Mouse (Mus musculus): ENCODE measurements at regions not wholly inside any gene's neighbourhood (a gene's known extent, or its start where the extent isn't known, plus 50 kb on each side); places are given as distances from the start of the nearest gene placed in this dataset.

DNA sequence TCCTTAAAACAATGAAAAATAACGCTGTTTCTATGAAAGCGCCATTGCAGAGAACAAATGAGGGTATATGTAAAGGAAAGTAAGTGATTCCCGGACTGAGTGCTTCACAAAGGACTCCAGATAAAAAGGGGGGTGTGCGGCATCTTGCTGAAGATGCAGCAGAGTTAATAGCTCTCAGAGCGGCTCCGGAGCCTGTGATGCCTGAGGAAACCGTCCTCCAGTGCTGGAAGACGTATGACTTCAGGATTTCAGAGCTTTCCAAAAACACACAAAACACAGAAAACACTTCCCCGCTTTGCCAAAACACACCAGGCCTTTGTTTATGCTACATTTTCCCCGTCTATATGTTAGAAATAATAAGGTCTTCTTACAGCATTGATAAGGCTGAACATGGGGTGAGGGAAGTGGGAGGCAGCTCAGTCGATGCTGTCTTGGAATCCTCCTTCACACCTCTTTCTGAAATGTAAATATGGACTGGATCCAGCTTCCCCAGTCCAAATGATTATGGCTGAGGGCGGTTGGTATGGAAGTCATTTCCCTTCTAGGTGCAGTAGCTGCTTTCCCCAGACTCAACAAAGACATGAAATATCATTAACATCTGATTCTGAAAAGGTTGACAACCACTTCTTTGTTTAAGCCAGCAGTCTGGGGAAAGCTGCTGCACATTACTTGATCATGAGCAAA is 2382.5 kb upstream of the Gm7489 start:
- TF ChIP-seq CTCF (IDR thresholded peaks at IDR 0.05; ENCODE audit: control insufficient read depth, insufficient read depth, insufficient read length) (no peak), FOSL1 (IDR thresholded peaks at IDR 0.05; ENCODE audit: insufficient read depth, low read length, poor library complexity, severe bottlenecking) (no peak), CEBPB (IDR thresholded peaks at IDR 0.05; ENCODE audit: low read depth) (no peak), MAX (IDR thresholded peaks at IDR 0.05) (no peak), MYOD1 (IDR thresholded peaks at IDR 0.05; ENCODE audit: control insufficient read depth, insufficient read length, low read depth) (no peak), MYOG (IDR thresholded peaks at IDR 0.05; ENCODE audit: control insufficient read depth, extremely low read depth, insufficient read length) (no peak), USF1 (IDR thresholded peaks at IDR 0.05; ENCODE audit: low read depth) (no peak)
- H3K79me2 ChIP-seq (ENCODE audit: control insufficient read depth, insufficient read depth), result no peaks in the 10 kb centered on the region
- no peaks in the 10 kb centered on the region for H3K27me3 ChIP-seq (ENCODE audit: control insufficient read depth, insufficient read depth, insufficient read length)
- no peak overlapping the region for H3ac ChIP-seq (ENCODE audit: control insufficient read depth, insufficient read length, low read depth)
- H3K79me3 ChIP-seq (ENCODE audit: low read depth), result no peaks in the 10 kb centered on the region
- no peaks in the 10 kb centered on the region for H3K36me3 ChIP-seq (ENCODE audit: control insufficient read depth, insufficient read depth)
- H3K4me3 ChIP-seq (ENCODE audit: insufficient read depth, poor library complexity, severe bottlenecking), result no peak overlapping the region

DNA sequence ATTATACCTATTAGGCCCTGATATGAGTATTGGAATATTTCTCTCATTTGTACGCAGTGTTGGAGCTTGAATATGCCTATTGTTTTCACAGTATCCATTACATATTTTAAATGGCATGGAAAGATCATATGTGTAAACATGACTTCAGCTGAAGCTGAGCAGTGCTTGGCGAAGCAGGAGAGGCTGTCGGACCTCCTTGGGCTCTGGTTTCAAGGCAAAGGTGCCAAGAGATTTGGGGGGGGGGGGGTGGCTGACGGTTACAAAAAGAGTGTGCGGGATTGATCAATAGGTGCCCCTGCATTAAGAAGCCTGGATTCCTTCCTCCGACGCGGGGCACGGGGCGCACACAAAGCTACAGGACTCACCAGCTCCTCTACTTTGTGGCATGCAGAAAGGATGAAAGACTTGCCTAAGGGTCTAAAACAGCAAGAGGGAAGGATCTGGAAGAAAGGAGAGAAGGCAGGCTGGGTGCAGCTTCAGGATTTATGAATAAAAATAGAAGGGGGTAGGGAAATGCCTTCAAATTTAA is 2381.9 kb upstream of the Gm7489 start:
- no peaks in the 10 kb centered on the region for H3K79me3 ChIP-seq (ENCODE audit: low read depth)
- no peak for TF ChIP-seq USF1 (IDR thresholded peaks at IDR 0.05; ENCODE audit: low read depth)
- TF ChIP-seq CEBPB (IDR thresholded peaks at IDR 0.05; ENCODE audit: low read depth), result no peak
- no peak for TF ChIP-seq CTCF (IDR thresholded peaks at IDR 0.05; ENCODE audit: control insufficient read depth, insufficient read depth, insufficient read length)
- no peak for TF ChIP-seq MYOD1 (IDR thresholded peaks at IDR 0.05; ENCODE audit: control insufficient read depth, insufficient read length, low read depth)
- TF ChIP-seq MAX (IDR thresholded peaks at IDR 0.05), result no peak
- no peak for TF ChIP-seq MYOG (IDR thresholded peaks at IDR 0.05; ENCODE audit: control insufficient read depth, extremely low read depth, insufficient read length)
- TF ChIP-seq FOSL1 (IDR thresholded peaks at IDR 0.05; ENCODE audit: insufficient read depth, low read length, poor library complexity, severe bottlenecking), result no peak
- H3K27me3 ChIP-seq (ENCODE audit: control insufficient read depth, insufficient read depth, insufficient read length), result no peaks in the 10 kb centered on the region
- H3K4me3 ChIP-seq (ENCODE audit: insufficient read depth, poor library complexity, severe bottlenecking), result no peak overlapping the region
- no peak overlapping the region for H3ac ChIP-seq (ENCODE audit: control insufficient read depth, insufficient read length, low read depth)
- H3K79me2 ChIP-seq (ENCODE audit: control insufficient read depth, insufficient read depth), result no peaks in the 10 kb centered on the region
- H3K36me3 ChIP-seq (ENCODE audit: control insufficient read depth, insufficient read depth), result no peaks in the 10 kb centered on the region

DNA sequence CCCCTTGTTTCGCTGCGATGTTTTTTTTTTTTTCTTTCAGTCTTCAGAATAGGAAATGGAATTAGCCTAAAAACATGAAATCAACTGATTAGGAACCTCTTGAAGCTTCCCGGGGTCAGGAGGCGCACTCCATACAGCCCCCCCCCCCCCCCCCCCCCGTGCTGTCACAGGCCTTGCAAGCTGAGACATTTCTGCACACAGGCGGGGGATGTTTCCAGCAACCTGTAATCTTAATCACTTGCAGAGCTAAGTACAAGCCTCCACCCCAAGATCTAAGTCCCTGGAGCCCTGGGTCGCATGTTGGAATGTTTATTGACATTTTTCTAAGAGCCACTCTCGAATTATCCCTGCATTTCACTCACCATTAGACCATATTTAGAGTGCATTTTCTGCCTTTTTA is 2381.4 kb upstream of the Gm7489 start:
- Histone ChIP-seq H3K4me3 (ENCODE audit: insufficient read depth, poor library complexity, severe bottlenecking) (no peak overlapping the region), H3K36me3 (ENCODE audit: control insufficient read depth, insufficient read depth) (no peaks in the 10 kb centered on the region), H3K79me2 (ENCODE audit: control insufficient read depth, insufficient read depth) (no peaks in the 10 kb centered on the region), H3K79me3 (ENCODE audit: low read depth) (no peaks in the 10 kb centered on the region), H3ac (ENCODE audit: control insufficient read depth, insufficient read length, low read depth) (no peak overlapping the region), H3K27me3 (ENCODE audit: control insufficient read depth, insufficient read depth, insufficient read length) (no peaks in the 10 kb centered on the region)
- no peak for TF ChIP-seq MYOD1 (IDR thresholded peaks at IDR 0.05; ENCODE audit: control insufficient read depth, insufficient read length, low read depth)
- TF ChIP-seq CTCF (IDR thresholded peaks at IDR 0.05; ENCODE audit: control insufficient read depth, insufficient read depth, insufficient read length), result no peak
- TF ChIP-seq FOSL1 (IDR thresholded peaks at IDR 0.05; ENCODE audit: insufficient read depth, low read length, poor library complexity, severe bottlenecking), result no peak
- TF ChIP-seq MYOG (IDR thresholded peaks at IDR 0.05; ENCODE audit: control insufficient read depth, extremely low read depth, insufficient read length), result no peak
- TF ChIP-seq CEBPB (IDR thresholded peaks at IDR 0.05; ENCODE audit: low read depth), result no peak
- TF ChIP-seq MAX (IDR thresholded peaks at IDR 0.05), result no peak
- no peak for TF ChIP-seq USF1 (IDR thresholded peaks at IDR 0.05; ENCODE audit: low read depth)

DNA sequence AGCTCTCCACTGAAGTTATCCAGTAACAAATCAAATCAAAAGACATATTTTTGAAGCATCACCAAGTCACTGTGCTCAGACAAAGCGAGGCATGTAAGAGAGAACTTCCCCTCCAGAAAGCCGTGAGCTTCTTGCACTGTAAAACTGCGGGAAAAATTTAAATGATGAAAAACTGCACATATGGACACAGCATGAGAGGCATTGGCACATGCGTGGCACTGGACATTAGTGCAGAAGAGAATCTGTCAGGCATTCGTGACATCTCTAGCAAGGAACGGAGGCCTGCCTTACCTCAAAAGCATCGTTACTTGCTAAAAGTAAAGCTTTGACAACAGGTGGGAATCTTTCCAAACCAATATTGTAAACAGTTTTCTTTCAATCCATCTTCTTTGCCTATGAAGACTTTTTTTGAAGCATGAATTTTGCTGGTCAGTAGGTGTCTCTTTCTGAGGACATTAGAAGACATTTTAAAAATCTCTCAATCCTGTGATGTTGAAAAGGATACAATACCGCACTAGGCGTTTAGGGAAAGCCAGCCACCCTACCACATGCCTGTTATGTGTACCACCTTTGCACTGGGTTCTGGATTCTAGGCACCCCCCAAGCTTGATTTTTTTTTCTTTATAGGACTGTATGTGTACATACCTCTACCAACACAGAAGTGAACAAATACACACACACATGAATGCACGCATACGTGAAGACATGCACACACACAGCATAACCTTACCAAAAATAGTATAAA is 2380.5 kb upstream of the Gm7489 start:
- TF ChIP-seq CTCF (IDR thresholded peaks at IDR 0.05; ENCODE audit: control insufficient read depth, insufficient read depth, insufficient read length) (no peak), MAX (IDR thresholded peaks at IDR 0.05) (no peak), FOSL1 (IDR thresholded peaks at IDR 0.05; ENCODE audit: insufficient read depth, low read length, poor library complexity, severe bottlenecking) (no peak), MYOD1 (IDR thresholded peaks at IDR 0.05; ENCODE audit: control insufficient read depth, insufficient read length, low read depth) (no peak), USF1 (IDR thresholded peaks at IDR 0.05; ENCODE audit: low read depth) (no peak), CEBPB (IDR thresholded peaks at IDR 0.05; ENCODE audit: low read depth) (no peak), MYOG (IDR thresholded peaks at IDR 0.05; ENCODE audit: control insufficient read depth, extremely low read depth, insufficient read length) (no peak)
- H3K27me3 ChIP-seq (ENCODE audit: control insufficient read depth, insufficient read depth, insufficient read length), result no peaks in the 10 kb centered on the region

DNA sequence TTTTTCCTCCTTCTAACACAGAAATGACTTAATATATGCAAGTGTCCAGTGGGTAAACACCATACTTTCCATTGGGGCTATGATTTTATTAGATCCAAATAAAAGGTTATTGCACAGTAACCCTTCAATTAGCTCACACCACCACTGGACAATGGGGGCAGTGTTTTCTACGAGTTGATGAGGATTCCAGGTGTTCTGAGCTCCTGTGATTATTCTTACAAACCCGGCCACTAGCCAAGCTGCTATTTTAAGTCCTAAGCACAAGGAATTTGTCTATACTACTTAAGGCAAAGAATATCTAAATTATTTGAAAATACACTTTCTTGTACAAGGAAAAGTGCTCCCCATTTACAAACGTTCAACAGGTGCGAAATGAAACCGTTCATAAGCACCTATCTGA is 2379.9 kb upstream of the Gm7489 start:
- H3K79me3 ChIP-seq (ENCODE audit: low read depth), result no peaks in the 10 kb centered on the region
- no peaks in the 10 kb centered on the region for H3K36me3 ChIP-seq (ENCODE audit: control insufficient read depth, insufficient read depth)
- no peaks in the 10 kb centered on the region for H3K79me2 ChIP-seq (ENCODE audit: control insufficient read depth, insufficient read depth)
- no peak overlapping the region for H3ac ChIP-seq (ENCODE audit: control insufficient read depth, insufficient read length, low read depth)
- TF ChIP-seq CEBPB (IDR thresholded peaks at IDR 0.05; ENCODE audit: low read depth) (no peak), USF1 (IDR thresholded peaks at IDR 0.05; ENCODE audit: low read depth) (no peak), CTCF (IDR thresholded peaks at IDR 0.05; ENCODE audit: control insufficient read depth, insufficient read depth, insufficient read length) (no peak), MYOD1 (IDR thresholded peaks at IDR 0.05; ENCODE audit: control insufficient read depth, insufficient read length, low read depth) (no peak), FOSL1 (IDR thresholded peaks at IDR 0.05; ENCODE audit: insufficient read depth, low read length, poor library complexity, severe bottlenecking) (no peak), MAX (IDR thresholded peaks at IDR 0.05) (no peak), MYOG (IDR thresholded peaks at IDR 0.05; ENCODE audit: control insufficient read depth, extremely low read depth, insufficient read length) (no peak)
- H3K4me3 ChIP-seq (ENCODE audit: insufficient read depth, poor library complexity, severe bottlenecking), result no peak overlapping the region
- H3K27me3 ChIP-seq (ENCODE audit: control insufficient read depth, insufficient read depth, insufficient read length), result no peaks in the 10 kb centered on the region

More for the DNA sequence above, 2380.5 kb upstream of the Gm7489 start:
- Histone ChIP-seq H3ac (ENCODE audit: control insufficient read depth, insufficient read length, low read depth) (no peak overlapping the region), H3K4me3 (ENCODE audit: insufficient read depth, poor library complexity, severe bottlenecking) (no peak overlapping the region), H3K79me2 (ENCODE audit: control insufficient read depth, insufficient read depth) (no peaks in the 10 kb centered on the region), H3K79me3 (ENCODE audit: low read depth) (no peaks in the 10 kb centered on the region), H3K36me3 (ENCODE audit: control insufficient read depth, insufficient read depth) (no peaks in the 10 kb centered on the region)
